Mouse (Mus musculus) embryonic fibroblast, embryonic 13.5 days (primary cell): ENCODE measurements at regions not wholly inside any gene's neighbourhood (a gene's known extent, or its start where the extent isn't known, plus 50 kb on each side); places are given as distances from the start of the nearest gene placed in this dataset.

ENCODE experiments used
- CTCF ChIP-seq: IDR thresholded peaks from 2 replicates; pipeline ENCODE4 v1.5.1; 2011; ENCODE audit warnings: mild to moderate bottlenecking, control low read depth, low read length, moderate library complexity, borderline replicate concordance; ENCODE audit not compliant: insufficient read depth
- POLR2A ChIP-seq: IDR thresholded peaks from 2 replicates; pipeline ENCODE4 v1.6.1; 2011; ENCODE audit warnings: low read depth, mild to moderate bottlenecking, control low read depth, low read length, moderate library complexity

DNA sequence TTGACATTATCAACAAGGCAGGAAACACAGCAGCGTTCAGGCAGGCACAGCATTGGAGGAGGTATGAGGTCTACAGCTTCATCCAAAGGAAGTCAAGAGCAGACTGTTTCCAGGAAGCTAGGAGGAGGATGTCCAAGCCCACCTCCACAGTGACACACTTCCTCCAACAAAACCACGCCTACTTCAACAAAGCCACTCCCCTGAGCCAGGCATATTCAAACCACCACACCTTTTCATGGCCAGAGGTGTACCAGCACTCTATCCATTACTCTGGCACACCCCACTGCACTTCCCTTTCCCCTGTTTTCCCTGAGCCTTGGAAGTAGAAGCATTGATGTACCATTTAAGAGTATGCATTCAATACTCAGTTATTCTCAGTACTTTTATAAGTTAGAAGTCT lies 150.8 kb downstream of the Actr3 start:
- TF ChIP-seq CTCF = no peak
- no peak for TF ChIP-seq POLR2A
